Mouse (Mus musculus) bone marrow macrophage, adult 2 months (primary cell): ENCODE data around the gene Zmym6. TPM values are rescaled to one million over a fixed set of nuclear protein-coding genes. Genes with fewer than 3 reads are reported as not detected.
"Not testable (repeated sequence)": the region's sequence is repeated elsewhere in the genome, so short reads cannot be mapped to it uniquely, and the experiment has no call there.

Experiments used
- H3K27ac ChIP-seq: 2 replicates; pipeline ENCODE4 v1.5.1; 2012; ENCODE audit warnings: low read depth, low read length; ENCODE audit not compliant: insufficient read depth
- H3K4me1 ChIP-seq: 2 replicates; pipeline ENCODE4 v1.6.1; 2012; ENCODE audit warnings: low read length; ENCODE audit not compliant: control insufficient read depth, insufficient read depth
- H3K4me3 ChIP-seq: 2 replicates; pipeline ENCODE4 v1.5.1; 2012; ENCODE audit warnings: mild to moderate bottlenecking, low read length, moderate library complexity; ENCODE audit not compliant: insufficient read depth
- CTCF ChIP-seq: IDR thresholded peaks from 2 replicates; pipeline ENCODE4 v1.5.1; 2012; ENCODE audit warnings: low read depth, mild to moderate bottlenecking, low read length, moderate library complexity
- POLR2A ChIP-seq: IDR thresholded peaks from 2 replicates; pipeline ENCODE4 v1.6.1; 2012; ENCODE audit warnings: mild to moderate bottlenecking, low read depth, low read length, borderline replicate concordance
- polyA plus RNA-seq: library from polyadenylated mRNA; stranded (reverse); fragments of >200 nt; gene quantifications from 2 replicates; pipeline ENCODE4 v1.2.4, GENCODE M21; 2012; ENCODE audit not compliant: missing spikeins, insufficient read depth, insufficient read length

The Zmym6 gene
- polyA plus RNA-seq, 1 experiment, result 27.3 TPM

DNA sequence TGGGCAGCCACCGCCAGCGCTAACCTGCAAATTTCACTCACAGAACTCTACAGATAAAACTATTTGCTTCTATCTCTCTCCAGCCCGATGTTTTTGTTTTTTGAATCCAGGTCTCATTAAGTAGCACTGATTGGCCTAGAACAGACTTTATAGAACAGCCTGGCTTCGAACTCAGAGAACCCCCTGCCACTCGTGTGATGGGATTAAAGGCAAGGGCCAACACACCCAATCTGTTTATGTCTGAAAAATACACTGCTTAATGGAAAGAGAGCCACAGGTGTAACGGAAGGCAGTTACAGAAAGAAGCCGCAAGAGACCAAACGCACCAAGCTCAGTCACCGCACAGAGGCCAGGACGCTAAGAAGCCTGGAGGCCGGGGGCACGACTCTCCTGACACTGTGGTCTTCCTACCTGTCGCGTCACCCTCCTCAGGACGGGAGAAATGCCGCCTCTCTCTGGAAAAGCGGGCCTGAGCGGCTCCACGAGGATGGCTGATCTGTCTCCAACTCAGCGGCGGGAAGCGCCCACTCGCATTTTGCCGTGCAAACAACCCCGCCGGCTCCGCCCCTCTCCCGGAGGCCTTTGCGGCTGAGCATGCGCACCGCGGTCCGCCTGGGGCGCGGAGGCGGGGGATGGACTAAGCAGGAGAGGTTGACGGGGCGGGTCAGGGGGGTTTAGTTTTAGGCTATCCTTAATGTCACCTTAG lies 16.4 kb upstream of the Zmym6 start, which contains the start of gene Zmym1:
Zmym1 (minus strand) TSS at position 568 of the 706 bp plus-strand sequence.
- Histone ChIP-seq H3K27ac (peak within 1 kb of the TSS; percentile 19; the same call in 1 of the 2 replicates), H3K4me3 (peak within 1 kb of the TSS; percentile 96), H3K4me1 (peaks cover 5% of the 10 kb centered on the region)
- TF ChIP-seq CTCF (no peak), POLR2A (0 out of 2 replicates have a peak, but pooled peaks have one; percentile 21)

DNA sequence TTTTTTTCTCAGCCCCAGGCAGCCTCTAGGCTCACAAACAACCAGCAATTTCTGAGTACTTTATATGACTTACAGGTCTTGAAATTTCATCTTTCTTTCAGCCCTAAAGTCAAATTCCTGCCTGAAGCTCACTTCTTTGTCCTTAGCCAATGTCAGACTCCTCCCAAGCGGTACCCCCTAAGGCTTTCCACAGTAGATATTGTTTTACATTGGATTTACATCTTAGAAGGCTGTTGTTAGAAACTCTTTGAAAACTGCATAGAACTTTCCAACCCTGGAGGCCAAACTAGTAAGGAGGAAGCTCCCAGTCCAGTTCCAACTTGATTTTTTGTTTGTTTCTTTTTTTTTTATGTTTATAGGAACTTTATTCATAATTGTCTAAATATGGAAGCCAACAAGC lies 13.1 kb upstream of the Zmym6 start:
- Histone ChIP-seq H3K4me3 (no peak overlapping the region), H3K4me1 (peaks cover 5% of the 10 kb centered on the region), H3K27ac (no peak overlapping the region)
- TF ChIP-seq CTCF, result no peak
- TF ChIP-seq POLR2A, result no peak

DNA sequence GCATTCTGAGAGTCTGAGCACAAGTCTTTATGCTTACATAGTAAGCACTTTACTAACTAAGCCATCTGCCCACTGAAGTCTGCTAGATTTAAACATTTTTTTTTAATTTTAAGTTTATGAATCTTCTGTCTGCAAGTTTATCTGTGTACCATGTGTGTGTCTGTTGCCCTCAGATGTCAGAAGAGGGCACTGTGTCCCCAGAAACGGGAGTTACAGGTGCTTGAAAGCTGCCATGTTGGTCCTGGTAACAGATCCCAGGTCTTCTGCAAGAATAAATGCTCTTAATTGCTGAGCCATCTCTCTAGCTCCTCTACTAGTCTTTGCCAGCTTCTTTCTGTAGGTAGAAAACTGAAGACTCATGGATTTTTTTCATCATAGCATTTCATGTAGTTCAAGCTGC lies 2.3 kb upstream of the Zmym6 start:
- Histone ChIP-seq H3K4me3 (no peak overlapping the region), H3K27ac (no peak overlapping the region), H3K4me1 (peaks cover 7% of the 10 kb centered on the region)
- no peak for TF ChIP-seq CTCF

DNA sequence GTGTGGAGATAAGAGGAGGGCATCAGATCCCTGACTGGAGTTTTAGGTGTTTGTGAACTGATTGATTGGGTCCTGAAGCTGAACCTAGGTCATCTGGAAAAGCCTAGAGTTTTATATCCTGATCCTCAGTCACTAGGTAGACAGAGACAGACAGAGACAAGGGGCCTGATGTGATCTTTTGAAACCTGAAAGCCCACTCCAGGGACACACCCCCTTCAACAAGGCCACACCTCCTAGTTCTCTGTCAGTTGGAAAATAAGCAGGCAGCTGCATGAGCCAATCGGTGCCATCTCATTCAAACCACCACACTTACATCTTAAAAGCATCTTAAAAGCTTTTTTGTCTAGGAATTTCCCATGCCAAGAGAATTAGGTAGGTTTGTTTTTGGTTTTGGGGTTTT lies 3.6 kb downstream of the Zmym6 start:
- no peak overlapping the region for H3K27ac ChIP-seq
- no peak overlapping the region for H3K4me3 ChIP-seq
- H3K4me1 ChIP-seq, result peaks cover 9% of the 10 kb centered on the region
- TF ChIP-seq POLR2A (no peak), CTCF (no peak)

DNA sequence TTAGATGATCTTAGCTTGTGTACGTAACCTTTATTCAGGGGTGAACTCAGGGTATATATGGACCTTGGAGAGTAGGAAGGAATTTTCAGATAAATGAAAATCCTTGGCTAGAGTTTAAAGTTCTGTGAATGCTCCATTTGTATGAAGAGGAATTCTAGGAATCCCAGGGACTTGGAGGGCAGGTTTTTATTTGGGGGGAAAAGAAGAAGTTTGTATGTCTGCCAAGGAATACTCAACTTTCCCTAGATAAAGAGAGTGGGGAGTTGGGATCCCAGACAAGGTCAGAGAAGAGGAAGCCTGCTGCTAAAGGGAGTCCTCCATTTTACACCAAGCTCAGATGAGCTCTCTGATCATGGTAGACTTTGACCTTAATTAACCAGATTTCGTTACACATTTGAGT lies 5.9 kb downstream of the Zmym6 start:
- H3K27ac ChIP-seq, result no peak overlapping the region
- no peak for TF ChIP-seq POLR2A
- no peak for TF ChIP-seq CTCF
- H3K4me3 ChIP-seq, result no peak overlapping the region
- peaks cover 6% of the 10 kb centered on the region for H3K4me1 ChIP-seq

DNA sequence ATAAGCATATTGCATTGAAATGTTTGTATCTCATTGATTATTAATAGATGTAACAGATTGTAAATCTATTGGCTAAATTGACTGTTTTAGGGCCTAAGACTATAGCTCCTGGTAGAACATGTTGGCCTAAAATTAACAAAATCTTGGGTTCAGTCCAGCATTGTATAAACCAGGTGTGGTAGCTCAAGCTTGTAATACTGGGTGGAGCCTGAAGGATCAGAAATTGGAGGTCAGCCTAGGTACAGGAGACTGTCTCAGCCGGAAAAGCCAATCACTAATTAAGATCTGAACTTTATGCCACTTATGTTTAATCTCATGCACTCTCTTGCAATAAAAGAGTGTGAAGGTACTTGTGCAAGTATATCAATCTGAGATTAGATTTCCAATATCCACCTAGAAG lies 8.6 kb downstream of the Zmym6 start:
- Histone ChIP-seq H3K27ac (no peak overlapping the region), H3K4me3 (no peak overlapping the region), H3K4me1 (peaks cover 2% of the 10 kb centered on the region; the same call in 1 of the 2 replicates)
- TF ChIP-seq POLR2A, result no peak
- TF ChIP-seq CTCF, result no peak

DNA sequence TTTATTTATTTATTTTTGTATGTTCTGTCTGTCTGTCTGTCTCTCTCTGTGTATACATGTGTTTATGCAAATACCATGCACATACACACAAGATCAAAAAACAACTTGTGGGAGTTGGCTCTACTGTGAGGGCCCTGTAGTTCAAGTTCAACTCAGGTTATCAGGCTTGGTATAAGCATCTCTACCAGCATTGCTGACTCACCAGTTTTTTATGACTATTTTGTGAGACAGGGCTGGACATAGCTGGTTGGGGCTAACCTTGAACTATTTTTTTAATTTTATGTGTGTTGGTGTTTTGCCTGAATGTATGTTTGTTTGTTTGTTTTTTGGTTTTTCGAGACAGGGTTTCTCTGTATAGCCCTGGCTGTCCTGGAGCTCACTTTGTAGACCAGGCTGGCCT lies 14.0 kb downstream of the Zmym6 start:
- no peak overlapping the region for H3K27ac ChIP-seq
- H3K4me1 ChIP-seq, result no peaks in the 10 kb centered on the region
- H3K4me3 ChIP-seq, result no peak overlapping the region
- TF ChIP-seq POLR2A (no peak), CTCF (no peak)

DNA sequence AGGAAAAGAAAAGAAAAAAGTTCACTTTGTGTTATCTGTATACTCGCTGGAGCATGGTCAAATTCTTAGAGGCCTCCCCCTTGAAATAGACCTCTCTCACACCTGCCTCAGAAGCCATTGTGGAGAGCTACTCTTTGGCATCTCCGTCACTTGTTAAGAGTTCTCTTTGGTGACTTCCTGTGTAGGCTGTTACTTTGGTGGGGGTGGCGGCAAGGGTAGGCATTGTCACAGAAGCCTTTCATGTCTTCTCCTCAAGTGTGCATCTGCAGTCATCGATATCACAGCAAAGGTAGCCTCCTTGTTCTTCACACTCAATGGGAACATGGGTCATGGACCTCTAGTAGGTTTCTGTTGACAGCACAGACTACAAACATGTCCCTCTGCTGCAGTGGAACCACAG lies 17.9 kb downstream of the Zmym6 start:
- H3K27ac ChIP-seq, result no peak overlapping the region
- TF ChIP-seq POLR2A, result no peak
- TF ChIP-seq CTCF, result no peak
- no peaks in the 10 kb centered on the region for H3K4me1 ChIP-seq
- no peak overlapping the region for H3K4me3 ChIP-seq

DNA sequence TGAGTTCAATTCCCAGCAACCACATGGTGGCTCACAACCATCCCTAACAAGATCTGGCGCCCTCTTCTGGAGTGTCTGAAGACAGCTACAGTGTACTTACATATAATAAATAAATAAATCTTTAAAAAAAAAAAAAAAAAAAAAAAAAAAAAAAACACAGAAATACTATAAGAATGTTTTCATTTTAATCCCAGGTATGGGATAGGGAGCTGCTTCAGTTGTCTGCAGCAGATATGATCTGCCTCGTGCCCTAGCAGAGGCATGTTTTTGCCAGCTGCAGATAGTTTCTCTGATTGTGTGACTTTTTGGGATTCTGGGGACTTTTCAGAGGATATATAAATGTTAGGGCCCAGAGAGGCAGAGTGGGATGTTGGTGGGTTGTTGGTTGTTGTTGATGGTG lies 22.4 kb downstream of the Zmym6 start:
- not testable (repeated sequence) for H3K27ac ChIP-seq, H3K4me3 ChIP-seq, H3K4me1 ChIP-seq

DNA sequence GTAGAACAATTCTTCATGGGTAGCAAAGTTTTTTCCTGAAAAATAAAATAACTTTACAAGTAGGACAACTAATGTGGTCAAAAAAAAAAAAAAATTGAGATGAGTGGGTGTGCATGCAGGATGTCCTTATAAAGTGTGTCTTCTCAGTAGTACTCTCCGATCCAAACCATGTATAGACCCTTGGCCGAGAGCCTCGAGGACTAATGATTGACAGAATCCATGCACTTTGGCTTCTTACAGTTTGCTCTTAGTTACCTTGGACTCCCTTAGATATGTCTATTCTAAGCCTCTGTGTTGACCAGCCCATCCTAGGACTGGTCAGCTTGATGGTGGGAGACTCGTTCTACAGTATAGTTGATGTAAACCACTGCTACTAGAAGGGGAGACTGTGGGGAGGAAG lies 30.4 kb downstream of the Zmym6 start:
- Histone ChIP-seq H3K4me1 (no peaks in the 10 kb centered on the region), H3K27ac (no peak overlapping the region), H3K4me3 (no peak overlapping the region)
- no peak for TF ChIP-seq POLR2A
- TF ChIP-seq CTCF, result no peak

DNA sequence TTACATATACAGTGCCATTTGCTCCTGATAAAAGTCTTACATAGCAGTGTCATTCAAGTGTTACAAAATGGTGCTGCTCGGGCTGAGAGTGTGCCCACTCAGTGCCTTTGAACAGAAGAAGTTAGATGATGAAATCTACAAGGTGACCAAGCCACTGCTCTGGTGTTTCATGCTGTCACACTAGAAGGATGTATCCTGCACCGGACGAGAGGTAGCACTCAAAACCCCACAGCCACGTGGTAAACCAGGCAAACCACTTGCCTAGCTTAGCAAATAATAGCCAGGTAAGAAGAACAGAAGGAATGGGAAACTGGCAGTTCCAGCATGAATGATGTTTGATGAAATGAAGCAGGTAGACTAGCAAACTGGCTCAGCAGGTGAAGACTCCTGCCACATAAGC lies 33.4 kb downstream of the Zmym6 start:
- H3K4me3 ChIP-seq, result no peak overlapping the region
- H3K4me1 ChIP-seq, result no peaks in the 10 kb centered on the region
- no peak for TF ChIP-seq POLR2A
- no peak overlapping the region for H3K27ac ChIP-seq
